Mouse (Mus musculus): ENCODE measurements around the gene Bcl2. TPM values are rescaled to one million over a fixed set of nuclear protein-coding genes. Genes with fewer than 3 reads are reported as not detected.
A peak's percentile ranks its signal among the peaks of the same experiment; 100 is the strongest.

Gene Bcl2
- polyA plus RNA-seq, 1 experiment from 2014 or later, result 6.7 TPM

GRCm38 (mm10) chr1:106688161-106688516 lies 25.9 kb downstream of the Bcl2 start:
- Histone ChIP-seq H3K4me2 (peak overlapping the region; percentile 39), H3K9ac (0 out of 2 replicates have a peak overlapping the region, but pooled peaks have one; percentile 3), H3K27ac (replicated peaks) (no peak overlapping the region), H3K9me3 (no peaks in the 10 kb centered on the region), H3K36me3 (no peaks in the 10 kb centered on the region), H3K4me3 (no peak overlapping the region), H3K4me1 (peaks cover 24% of the 10 kb centered on the region), H3K27me3 (replicated peaks) (no peaks in the 10 kb centered on the region)
- ATAC-seq (ENCODE audit: extremely low read depth, insufficient number of reproducible peaks, low FRiP score, low TSS enrichment), result no peak
- WGBS, result 16% methylated on average over 5 of the region's 5 CpGs

DNA sequence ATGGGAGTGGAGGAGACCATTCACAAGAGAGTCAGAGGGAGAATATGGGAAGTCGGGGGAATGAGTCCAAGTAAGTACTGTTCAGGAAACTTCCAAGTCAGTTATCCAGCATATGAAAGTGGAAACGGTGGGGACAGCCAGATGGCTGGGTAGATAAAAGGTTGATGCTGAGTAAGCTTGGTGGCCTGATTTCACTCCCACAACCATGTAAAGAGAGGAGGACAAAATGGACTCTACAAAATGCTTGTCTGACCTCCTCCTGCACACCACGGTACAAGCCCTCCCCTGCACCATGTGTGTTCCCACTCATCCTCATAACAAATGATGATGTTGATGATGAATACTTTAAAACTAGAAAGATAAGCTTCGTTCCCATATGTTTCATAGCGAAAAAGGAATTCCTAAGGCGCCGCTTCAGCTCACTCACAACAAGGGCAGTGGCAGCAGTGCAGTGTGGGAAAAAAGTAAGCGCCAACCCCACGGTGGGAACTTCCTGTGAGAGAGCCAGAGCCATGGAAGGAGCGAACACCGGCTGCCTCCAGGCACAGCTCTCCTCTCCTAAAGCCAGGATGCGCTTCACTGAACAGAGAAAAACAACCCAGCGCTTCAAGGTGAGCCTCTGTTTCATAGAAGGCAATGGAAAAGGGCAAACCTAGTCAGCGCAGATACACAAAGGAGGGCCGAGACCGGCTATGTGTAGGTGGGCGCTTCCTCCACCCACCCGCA lies 26.5 kb downstream of the Bcl2 start:
- H3K9ac ChIP-seq, result 0 out of 2 replicates have a peak overlapping the region, but pooled peaks have one; percentile 3
- H3K27me3 ChIP-seq (replicated peaks), result no peaks in the 10 kb centered on the region
- 69% methylated on average over 18 of the region's 18 CpGs for WGBS
- H3K27ac ChIP-seq (replicated peaks), result no peak overlapping the region
- H3K36me3 ChIP-seq, result no peaks in the 10 kb centered on the region
- no peak for ATAC-seq (ENCODE audit: extremely low read depth, insufficient number of reproducible peaks, low FRiP score, low TSS enrichment)
- H3K9me3 ChIP-seq, result no peaks in the 10 kb centered on the region
- H3K4me3 ChIP-seq, result no peak overlapping the region
- peaks cover 24% of the 10 kb centered on the region for H3K4me1 ChIP-seq
- peak overlapping the region; percentile 39 for H3K4me2 ChIP-seq

DNA sequence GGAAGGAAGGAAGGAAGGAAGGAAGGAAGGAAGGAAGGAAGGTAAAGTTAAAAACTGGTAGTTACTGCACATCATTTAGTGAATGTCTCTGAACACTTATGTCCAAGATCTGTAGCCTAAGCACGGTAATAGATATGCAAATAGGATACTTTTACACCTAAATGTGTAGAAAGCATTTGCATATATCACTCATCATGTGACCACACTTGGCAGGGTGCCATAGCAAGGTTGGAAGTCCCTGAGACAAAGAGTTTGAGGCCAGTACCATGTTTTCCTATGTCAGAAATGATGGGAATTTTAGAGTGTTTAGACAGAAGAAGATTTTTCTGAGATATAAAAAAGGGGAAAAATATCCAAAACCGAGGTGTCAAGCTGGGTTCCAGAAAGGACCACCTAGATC lies 28.4 kb downstream of the Bcl2 start:
- Histone ChIP-seq H3K4me3 (no peak overlapping the region), H3K9me3 (no peaks in the 10 kb centered on the region), H3K27ac (replicated peaks) (no peak overlapping the region), H3K4me1 (peaks cover 24% of the 10 kb centered on the region), H3K9ac (no peak overlapping the region), H3K4me2 (no peak overlapping the region), H3K36me3 (no peaks in the 10 kb centered on the region), H3K27me3 (replicated peaks) (no peaks in the 10 kb centered on the region)
- ATAC-seq (ENCODE audit: extremely low read depth, insufficient number of reproducible peaks, low FRiP score, low TSS enrichment), result no peak
- WGBS, result 70% methylated on average over 2 of the region's 2 CpGs

DNA sequence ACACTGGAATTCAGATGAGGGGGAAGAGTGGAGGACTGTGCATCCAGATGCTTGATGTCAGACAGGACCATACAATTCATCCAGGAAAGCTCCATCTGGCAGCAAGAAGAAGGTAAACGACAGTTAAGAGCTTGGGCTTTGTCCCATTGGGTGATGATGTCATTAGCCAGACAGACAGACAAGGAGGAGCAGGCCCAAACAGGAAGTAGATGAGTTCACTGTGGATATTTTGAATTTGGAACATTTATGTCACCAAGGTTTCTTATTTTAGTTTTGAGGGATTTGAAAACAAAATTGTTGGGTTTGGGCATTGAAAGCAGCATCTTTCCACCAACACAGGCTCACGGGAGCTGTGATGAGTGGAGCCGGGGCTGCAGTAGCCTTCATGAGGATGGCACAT lies 29.5 kb downstream of the Bcl2 start:
- Histone ChIP-seq H3K36me3 (no peaks in the 10 kb centered on the region), H3K4me3 (no peak overlapping the region), H3K9ac (no peak overlapping the region), H3K4me1 (peaks cover 19% of the 10 kb centered on the region), H3K27ac (replicated peaks) (no peak overlapping the region), H3K27me3 (replicated peaks) (no peaks in the 10 kb centered on the region), H3K4me2 (no peak overlapping the region), H3K9me3 (no peaks in the 10 kb centered on the region)
- no peak for ATAC-seq (ENCODE audit: extremely low read depth, insufficient number of reproducible peaks, low FRiP score, low TSS enrichment)
- WGBS, result 61% methylated on average over 3 of the region's 3 CpGs

DNA sequence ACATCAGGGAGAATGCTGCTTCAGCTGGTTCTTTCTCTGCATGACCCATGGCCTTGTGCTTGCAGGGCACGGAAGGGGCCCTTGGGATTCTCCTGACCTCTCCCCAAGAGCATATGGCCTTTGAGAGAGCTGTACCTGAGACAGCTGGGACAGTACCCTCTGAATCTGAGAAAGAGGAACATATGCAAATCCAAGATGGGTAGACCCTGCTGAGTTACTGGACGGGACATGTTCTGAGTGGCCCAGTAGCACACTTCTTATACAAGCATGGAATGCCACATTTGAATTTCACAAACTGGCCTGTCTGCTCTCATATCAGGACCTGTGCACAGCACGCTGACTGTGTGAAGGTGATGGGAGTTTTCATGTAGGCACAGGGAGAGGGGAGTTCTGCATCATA lies 31.2 kb downstream of the Bcl2 start:
- no peaks in the 10 kb centered on the region for H3K36me3 ChIP-seq
- H3K4me3 ChIP-seq, result no peak overlapping the region
- H3K9me3 ChIP-seq, result no peaks in the 10 kb centered on the region
- no peak for ATAC-seq (ENCODE audit: extremely low read depth, insufficient number of reproducible peaks, low FRiP score, low TSS enrichment)
- H3K27me3 ChIP-seq (replicated peaks), result no peaks in the 10 kb centered on the region
- H3K4me2 ChIP-seq, result no peak overlapping the region
- no peak overlapping the region for H3K27ac ChIP-seq (replicated peaks)
- H3K4me1 ChIP-seq, result peaks cover 13% of the 10 kb centered on the region
- 78% methylated on average over 3 of the region's 3 CpGs for WGBS
- H3K9ac ChIP-seq, result no peak overlapping the region

GRCm38 (mm10) chr1:106679800-106680515 lies 34.1 kb downstream of the Bcl2 start:
- no peak overlapping the region for H3K4me3 ChIP-seq
- H3K4me2 ChIP-seq, result no peak overlapping the region
- no peaks in the 10 kb centered on the region for H3K9me3 ChIP-seq
- H3K27ac ChIP-seq (replicated peaks), result no peak overlapping the region
- 79% methylated on average over 6 of the region's 6 CpGs for WGBS
- no peaks in the 10 kb centered on the region for H3K36me3 ChIP-seq
- H3K4me1 ChIP-seq, result peaks cover 4% of the 10 kb centered on the region; the same call in 1 of the 2 replicates
- H3K9ac ChIP-seq, result no peak overlapping the region
- no peaks in the 10 kb centered on the region for H3K27me3 ChIP-seq (replicated peaks)
- no peak for ATAC-seq (ENCODE audit: extremely low read depth, insufficient number of reproducible peaks, low FRiP score, low TSS enrichment)

DNA sequence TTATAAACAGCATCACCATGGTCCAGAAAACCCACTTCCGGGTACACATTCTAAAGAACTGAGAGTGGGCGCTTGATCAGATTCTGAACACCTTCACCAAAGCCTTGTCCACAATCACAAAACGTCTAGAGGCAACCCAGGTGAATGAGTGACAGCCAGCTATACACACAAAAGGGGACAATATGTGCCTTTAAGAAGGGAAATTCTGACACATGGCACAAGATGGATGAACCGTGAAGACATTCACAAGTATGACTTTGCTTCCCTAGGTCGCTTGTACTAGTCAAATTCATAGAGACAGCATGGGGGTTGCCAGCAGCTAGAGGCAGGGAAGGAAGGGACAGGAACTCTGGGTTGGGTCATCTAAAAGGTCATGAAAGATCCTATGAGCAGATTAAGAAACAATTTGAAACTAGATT lies 36.0 kb downstream of the Bcl2 start:
- Histone ChIP-seq H3K36me3 (no peaks in the 10 kb centered on the region), H3K9me3 (no peaks in the 10 kb centered on the region), H3K27me3 (replicated peaks) (no peaks in the 10 kb centered on the region), H3K4me3 (no peak overlapping the region), H3K4me2 (no peak overlapping the region), H3K4me1 (no peaks in the 10 kb centered on the region), H3K9ac (no peak overlapping the region), H3K27ac (replicated peaks) (no peak overlapping the region)
- WGBS, result 70% methylated on average over 5 of the region's 5 CpGs
- ATAC-seq (ENCODE audit: extremely low read depth, insufficient number of reproducible peaks, low FRiP score, low TSS enrichment), result no peak

- Histone ChIP-seq H3K9ac (no peak overlapping the region), H3K4me1 (peaks cover 16% of the 10 kb centered on the region), H3K27ac (replicated peaks) (no peak overlapping the region), H3K4me3 (no peak overlapping the region), H3K36me3 (no peaks in the 10 kb centered on the region), H3K27me3 (replicated peaks) (no peaks in the 10 kb centered on the region), H3K9me3 (no peaks in the 10 kb centered on the region), H3K4me2 (no peak overlapping the region)
- whole genome bisulfite sequencing, result 41% methylated on average over 8 of the region's 8 CpGs
- no peak for ATAC-seq (ENCODE audit: extremely low read depth, insufficient number of reproducible peaks, low FRiP score, low TSS enrichment)
These were observed 47.7 kb downstream of the Bcl2 start for GRCm38 (mm10) chr1:106666140-106667088.

DNA sequence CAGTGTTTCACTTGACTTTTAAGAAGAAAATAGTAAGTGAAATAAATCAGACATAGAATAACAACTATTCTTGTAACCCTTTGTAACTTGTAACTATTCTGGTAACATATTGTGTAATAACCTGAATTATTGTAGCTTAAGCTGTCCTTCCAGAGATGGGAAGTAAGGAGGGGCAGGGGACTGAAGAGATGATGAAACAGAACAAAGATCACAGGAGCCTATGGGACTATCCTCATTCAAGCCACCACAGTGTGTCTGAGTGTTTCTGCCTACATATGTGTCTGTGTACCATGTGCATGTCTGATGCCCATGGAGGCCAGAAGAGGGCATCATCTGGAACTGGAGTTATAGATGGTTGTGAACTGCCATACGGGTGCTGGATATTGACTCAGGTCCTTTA lies 49.1 kb downstream of the Bcl2 start:
- no peak for ATAC-seq (ENCODE audit: extremely low read depth, insufficient number of reproducible peaks, low FRiP score, low TSS enrichment)

GRCm38 (mm10) chr1:106662486-106662885 lies 51.6 kb downstream of the Bcl2 start:
- peaks cover 16% of the 10 kb centered on the region for H3K4me1 ChIP-seq
- H3K9ac ChIP-seq, result no peak overlapping the region
- no peak for ATAC-seq (ENCODE audit: extremely low read depth, insufficient number of reproducible peaks, low FRiP score, low TSS enrichment)
- WGBS, result 83% methylated on average over 5 of the region's 5 CpGs
- no peaks in the 10 kb centered on the region for H3K27me3 ChIP-seq (replicated peaks)
- no peak overlapping the region for H3K27ac ChIP-seq (replicated peaks)
- no peaks in the 10 kb centered on the region for H3K36me3 ChIP-seq
- H3K4me2 ChIP-seq, result no peak overlapping the region
- H3K9me3 ChIP-seq, result no peaks in the 10 kb centered on the region
- no peak overlapping the region for H3K4me3 ChIP-seq

More for the DNA sequence above, 49.1 kb downstream of the Bcl2 start:
- Histone ChIP-seq H3K27ac (replicated peaks) (no peak overlapping the region), H3K9ac (no peak overlapping the region), H3K4me1 (peaks cover 16% of the 10 kb centered on the region), H3K4me3 (no peak overlapping the region), H3K27me3 (replicated peaks) (no peaks in the 10 kb centered on the region), H3K36me3 (no peaks in the 10 kb centered on the region), H3K9me3 (no peaks in the 10 kb centered on the region), H3K4me2 (no peak overlapping the region)
- WGBS, result 87% methylated on average over 1 of the region's 1 CpGs

- no peaks in the 10 kb centered on the region for H3K36me3 ChIP-seq
- no peaks in the 10 kb centered on the region for H3K27me3 ChIP-seq (replicated peaks)
- H3K9me3 ChIP-seq, result no peaks in the 10 kb centered on the region
- H3K27ac ChIP-seq (replicated peaks), result no peak overlapping the region
- no peak overlapping the region for H3K4me2 ChIP-seq
- no peak for ATAC-seq (ENCODE audit: extremely low read depth, insufficient number of reproducible peaks, low FRiP score, low TSS enrichment)
- H3K4me1 ChIP-seq, result peaks cover 8% of the 10 kb centered on the region
- no peak overlapping the region for H3K9ac ChIP-seq
- WGBS, result 67% methylated on average over 5 of the region's 5 CpGs
- H3K4me3 ChIP-seq, result no peak overlapping the region
These were observed 55.7 kb downstream of the Bcl2 start for GRCm38 (mm10) chr1:106658293-106658847.

Data from heart, embryonic 13.5 days (tissue).